Mouse (Mus musculus): ENCODE data around the gene Trpm1. TPM values are rescaled to one million over a fixed set of nuclear protein-coding genes. Genes with fewer than 3 reads are reported as not detected.

The Trpm1 gene
- total RNA-seq, 2 experiments from 2014 or later = 0.10 to 0.77 TPM

DNA sequence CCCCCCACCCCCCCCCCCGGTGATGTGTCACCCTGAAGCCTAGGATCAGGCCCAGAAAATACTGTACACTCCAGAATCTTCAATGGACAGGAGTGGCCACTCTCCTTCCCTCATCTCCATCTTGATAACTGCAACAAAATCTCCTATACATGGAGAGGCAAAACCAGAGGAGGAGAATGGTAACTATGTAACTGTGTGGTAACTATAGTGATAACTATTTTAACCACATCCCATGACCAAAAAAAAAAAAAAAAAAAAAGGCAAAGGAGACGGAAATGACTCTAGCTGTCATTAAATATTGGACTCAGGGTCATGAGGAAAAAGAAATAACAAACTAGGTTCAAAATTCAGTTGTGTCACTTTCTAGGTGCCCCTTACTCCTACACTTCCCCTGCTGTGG is 74.7 kb downstream of the Trpm1 start:
- intact Hi-C loops (cut with DNase I) = no loop called here
- DNase-seq = no peak

DNA sequence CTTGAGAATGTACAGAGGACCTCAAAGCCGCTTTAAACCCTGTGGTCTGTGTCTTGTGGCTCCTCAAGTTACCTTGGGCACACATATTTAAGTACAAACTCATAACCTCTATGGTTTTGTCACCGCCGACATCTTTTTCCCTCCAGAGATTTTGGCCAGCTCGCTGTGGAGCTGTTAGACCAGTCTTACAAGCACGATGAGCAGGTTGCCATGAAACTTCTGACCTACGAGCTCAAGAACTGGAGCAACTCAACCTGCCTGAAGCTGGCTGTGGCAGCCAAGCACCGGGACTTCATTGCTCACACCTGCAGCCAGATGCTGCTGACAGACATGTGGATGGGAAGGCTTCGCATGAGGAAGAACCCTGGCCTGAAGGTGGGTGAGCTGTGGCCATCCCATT is 76.3 kb downstream of the Trpm1 start:
- intact Hi-C loops (cut with DNase I) = no loop called here
- DNase-seq = no peak

DNA sequence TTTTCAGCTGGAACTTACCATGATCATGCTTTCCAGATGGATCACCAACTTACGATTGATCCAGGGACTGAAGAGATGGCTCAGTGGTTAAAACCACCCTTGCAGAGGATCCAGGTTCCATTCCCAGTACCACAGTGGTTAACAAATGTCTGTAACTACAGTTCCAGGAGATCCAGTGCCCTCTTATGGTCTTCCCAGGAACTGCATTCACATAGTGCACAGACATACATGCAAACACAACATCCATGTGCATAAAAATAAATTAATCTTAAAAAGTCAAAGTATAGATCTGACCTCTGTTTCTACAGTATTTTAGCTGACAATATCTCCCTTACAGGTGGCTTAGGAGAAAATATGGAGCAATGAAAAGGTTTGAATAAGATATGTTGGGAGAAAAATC is 77.4 kb downstream of the Trpm1 start:
- intact Hi-C loops (cut with DNase I) = no loop called here

DNA sequence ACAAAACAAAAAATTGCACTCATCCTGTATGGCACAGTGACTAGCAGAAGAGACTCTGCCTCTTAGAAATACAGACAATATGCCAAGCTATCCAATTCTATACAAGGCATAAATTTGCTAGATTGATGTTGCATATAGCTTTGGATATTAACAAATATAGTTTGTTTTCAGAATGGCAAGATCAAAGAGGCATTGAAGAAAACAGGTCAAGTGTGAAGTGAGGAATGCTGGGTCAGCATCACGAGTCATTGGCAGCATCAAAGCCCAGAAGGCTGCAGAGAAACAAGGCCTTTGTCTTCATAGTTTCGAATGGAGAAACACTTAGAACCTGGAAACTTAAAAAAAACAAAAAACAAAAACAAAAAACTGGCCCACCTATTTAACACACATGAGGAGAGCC is 78.4 kb downstream of the Trpm1 start:
- intact Hi-C loops (cut with DNase I) = no loop called here
- no peak for DNase-seq

More for the DNA sequence above, 77.4 kb downstream of the Trpm1 start:
- DNase-seq = no peak

DNA sequence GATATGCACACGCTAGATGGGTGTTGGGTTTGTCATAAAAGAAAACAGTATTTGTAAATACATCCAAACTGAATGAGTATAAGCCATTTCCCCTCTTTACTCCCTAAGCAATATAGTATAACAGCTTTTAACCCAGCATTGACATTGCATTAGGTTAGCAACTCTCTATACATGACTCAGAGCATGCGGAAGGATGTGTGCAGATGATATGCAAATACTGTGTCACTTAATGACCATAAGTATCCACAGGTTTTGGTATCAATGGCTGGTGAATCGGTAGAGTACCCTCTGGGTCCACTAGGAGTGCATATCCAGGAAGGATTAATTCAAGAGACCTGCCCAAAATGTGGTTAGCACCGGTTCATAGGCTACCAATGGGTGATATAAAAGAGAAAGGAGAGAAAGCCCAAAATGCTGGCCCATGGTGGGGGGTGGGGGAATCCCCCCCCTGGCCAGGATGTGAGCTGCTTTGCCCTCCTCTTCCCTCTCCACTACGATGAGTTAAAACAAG is 80.7 kb downstream of the Trpm1 start:
- intact Hi-C loops (cut with DNase I) = no loop called here
- no peak for DNase-seq

DNA sequence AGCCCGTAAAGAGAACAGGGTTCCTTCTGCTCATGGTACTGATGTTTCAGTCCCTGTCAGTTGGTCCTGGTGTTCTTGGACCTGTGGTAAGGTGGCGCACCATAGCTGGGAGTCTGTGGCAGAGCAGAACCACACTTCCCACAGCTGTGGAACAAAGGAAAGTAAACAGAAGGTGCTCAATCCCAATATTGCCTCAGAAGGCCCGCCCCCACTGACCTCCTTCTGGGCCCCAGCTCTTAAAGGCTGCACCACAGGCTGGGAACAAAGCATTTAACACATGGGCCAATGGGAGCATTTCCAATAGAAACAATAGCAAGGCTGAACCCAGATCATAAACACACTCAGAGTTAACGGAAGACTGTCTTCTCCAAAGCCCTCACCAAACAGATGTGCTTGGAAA is 82.9 kb downstream of the Trpm1 start:
- intact Hi-C loops (cut with DNase I) = no loop called here
- no peak for DNase-seq

DNA sequence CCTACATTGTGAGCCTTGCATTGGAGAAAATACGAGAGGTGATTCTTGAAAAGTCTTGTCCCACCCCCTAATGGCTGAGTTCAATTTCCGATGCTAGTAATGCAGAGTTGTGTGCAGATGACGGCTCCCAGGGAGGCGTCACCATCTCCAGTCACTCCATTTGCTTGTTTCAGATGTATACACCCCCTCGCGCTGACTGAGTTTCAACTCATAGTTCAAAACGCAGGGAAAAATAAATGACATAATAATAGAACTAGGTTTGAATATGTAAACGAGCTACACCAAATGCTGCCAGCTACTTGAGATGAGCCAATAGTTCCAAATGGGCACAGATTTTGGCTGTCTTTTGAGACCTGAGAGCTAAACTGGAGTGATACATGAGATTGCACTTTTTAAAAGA is 84.1 kb downstream of the Trpm1 start:
- intact Hi-C loops (cut with DNase I) = no loop called here
- no peak for DNase-seq

DNA sequence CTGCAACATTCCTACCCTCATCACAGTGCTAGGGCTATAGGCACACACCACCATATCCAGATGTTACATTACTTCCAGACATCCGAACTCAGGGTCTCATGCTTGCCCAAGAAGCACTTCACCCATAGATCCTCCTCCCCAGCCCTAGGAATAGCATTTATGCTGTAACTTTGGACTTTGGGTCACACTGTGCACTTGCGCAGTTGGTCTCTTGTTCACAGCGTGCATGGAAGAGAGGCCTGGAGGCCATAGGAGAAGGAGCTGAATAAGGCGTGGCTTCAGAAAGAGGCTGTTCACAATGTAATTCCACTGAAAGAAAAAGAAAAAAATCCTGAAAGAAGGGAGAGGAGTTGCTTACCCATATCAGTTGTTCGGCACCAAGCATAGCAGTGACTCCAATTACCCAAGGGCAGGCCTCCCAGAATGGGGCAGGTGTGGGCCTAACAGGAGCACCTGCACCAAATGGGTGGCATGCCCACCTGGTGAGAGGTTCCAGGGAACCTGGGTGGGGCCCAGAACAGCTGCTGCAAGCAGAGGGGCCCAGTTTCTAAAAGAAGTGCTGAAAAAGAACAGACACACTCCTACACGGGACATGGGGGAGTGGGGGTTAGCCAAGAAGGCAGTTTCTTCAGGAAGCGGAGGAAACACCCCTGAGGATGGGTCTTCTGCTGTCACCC is 84.9 kb downstream of the Trpm1 start:
- intact Hi-C loops (cut with DNase I) = no loop called here
- no peak for DNase-seq

DNA sequence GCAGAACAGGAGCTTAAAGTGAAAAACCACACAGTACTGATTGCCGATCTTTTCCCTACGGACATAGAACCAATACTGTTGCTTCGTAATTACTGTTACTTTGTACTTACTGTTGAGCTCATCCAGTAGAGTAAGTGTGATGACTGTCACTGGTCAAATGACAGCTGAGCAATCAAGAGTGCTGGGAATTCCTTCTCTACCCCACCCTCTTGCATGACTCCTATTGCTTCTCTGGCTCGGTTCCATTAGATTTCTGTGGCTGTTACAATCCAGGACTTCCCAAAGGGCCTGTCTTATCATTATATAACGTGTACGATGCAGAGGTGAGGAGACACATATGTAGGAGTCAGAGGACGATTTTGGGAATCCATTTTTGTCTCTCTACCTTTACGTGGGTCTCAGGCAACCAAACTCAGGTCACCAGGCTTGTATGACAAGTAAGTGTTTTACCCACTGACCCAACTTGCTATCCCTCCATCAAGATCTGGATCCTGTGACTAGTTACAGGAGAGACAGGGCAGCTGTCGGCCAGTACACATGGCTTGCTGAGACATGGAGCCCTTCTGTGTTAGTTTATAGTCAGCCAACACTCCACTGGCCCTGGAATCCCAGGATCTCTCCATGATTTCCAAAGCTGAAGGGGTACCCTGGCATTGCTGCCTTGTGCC is 85.6 kb downstream of the Trpm1 start:
- peak; percentile 9 for DNase-seq
- intact Hi-C loops (cut with DNase I) = no loop called here

DNA sequence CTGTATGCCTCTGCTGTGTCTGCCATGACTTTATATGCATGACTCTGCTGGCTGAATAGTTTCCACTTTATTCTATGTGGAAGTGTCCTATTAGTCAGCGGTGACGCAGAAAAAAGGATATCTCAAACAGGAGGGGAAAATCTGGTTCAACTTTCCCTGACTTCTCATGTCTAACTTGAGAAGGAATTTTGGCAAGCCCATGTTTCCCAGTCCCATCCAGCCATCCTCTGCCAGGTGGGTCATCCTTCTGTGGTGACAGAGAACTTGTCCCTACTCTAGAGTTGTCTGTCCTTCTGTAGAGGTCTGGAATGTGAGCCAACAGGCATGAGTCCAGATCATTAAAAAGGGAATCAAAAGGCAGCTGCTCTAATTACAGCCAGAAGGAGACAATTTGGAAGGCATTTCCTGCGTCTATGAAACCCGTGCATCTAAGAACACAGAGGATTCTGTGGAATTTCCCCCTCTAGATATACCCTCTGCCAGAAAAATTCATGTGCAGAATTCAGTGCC is 86.2 kb downstream of the Trpm1 start:
- DNase-seq = peak; percentile 46
- intact Hi-C loops (cut with DNase I) = no loop called here

DNA sequence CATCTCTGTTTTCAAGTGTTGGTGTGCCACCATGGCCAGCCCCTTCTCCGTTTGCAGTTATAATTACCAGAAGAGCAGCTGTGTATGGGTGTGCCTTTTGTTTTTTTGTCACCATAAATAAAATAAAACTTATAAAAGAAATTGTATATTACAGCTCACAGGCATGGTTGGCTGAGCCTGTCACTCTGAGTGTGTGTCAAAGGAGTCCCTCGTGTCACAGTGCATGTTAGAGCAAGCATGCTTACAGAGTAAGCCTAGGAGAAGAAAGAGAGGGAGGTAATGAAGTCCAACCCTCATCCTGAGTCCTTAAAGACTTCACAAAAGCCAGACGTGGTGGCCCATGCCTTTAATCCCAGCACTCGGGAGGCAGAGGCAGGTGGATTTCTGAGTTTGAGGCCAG is 88.8 kb downstream of the Trpm1 start:
- intact Hi-C loops (cut with DNase I) = no loop called here
- DNase-seq = no peak

DNA sequence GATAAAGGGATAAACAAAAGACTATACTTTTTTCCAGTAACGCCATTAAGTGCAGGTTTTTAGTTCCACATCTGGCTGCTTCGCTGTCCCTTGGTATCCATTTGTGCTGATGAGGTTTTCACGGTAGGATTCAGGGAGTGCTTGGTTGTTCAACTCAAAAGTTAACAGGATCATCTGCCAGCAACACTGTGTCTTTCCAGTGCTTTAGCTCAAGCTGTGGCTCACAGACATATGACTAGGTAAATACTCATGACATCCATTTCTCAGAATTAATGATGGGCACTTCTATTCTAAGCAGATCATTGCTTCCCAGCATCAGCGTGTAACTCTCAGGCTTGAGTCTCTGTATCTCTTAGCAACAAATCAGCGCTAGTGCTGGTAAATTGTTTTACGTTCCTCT is 90.7 kb downstream of the Trpm1 start:
- intact Hi-C loops (cut with DNase I) = no loop called here
- DNase-seq = no peak

DNA sequence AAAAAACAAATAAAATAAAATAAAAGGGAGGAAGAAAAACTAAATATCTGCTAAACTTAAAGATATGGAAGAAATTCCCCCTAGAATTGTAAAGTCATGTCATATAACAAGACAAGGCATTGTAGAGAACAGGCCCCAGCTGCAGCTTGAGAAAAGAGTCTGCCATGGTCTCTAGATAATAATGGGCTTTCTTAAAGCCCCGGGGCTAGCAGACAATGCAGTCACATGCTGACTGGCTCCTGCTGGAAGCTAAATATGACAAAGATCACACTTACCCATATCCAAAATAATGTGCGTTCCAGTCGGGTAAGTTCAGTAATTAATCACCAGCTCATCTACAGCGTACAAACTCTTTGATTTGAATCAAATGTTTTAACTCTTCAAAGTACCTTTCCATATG is 93.1 kb downstream of the Trpm1 start:
- intact Hi-C loops (cut with DNase I) = no loop called here
- DNase-seq = no peak

DNA sequence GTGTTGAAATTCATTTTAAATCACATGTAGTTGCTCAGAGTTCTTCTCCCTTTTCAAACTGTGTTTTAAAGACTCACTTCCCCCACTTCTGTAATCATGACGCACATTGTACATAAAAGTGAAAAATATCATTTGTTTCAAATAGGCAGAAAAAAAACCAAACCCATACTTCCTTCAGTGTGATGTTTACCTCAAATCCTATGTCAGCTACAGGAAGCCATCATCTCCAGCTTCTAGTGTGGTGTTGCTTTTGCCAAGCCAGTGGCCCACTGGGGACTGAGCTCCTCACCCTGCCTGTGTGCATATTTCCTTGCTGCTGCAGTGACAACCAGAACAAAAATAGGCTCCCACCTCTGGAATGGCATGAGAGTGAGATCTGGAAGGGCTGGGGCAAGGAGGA is 94.7 kb downstream of the Trpm1 start:
- intact Hi-C loops (cut with DNase I) = no loop called here
- no peak for DNase-seq

DNA sequence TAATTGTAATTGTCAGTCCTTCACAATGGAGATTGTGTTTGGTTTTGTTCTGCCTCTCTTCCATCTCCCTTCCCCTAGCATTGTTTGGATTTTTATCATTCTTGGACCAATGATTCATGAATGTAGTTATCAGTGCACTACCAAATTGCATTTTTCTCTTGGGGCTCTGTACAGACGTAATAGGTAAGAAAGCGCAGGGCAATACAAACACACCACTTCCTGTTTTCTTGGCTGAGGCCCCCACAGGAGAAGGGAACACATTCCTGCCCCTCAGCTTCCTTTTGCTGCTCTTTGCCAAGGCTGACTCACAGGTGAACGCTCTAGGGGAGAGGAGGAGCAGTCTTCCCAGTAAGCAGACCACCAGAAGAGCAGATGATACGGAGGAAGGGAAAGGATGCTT is 96.1 kb downstream of the Trpm1 start:
- intact Hi-C loops (cut with DNase I) = no loop called here
- no peak for DNase-seq

DNA sequence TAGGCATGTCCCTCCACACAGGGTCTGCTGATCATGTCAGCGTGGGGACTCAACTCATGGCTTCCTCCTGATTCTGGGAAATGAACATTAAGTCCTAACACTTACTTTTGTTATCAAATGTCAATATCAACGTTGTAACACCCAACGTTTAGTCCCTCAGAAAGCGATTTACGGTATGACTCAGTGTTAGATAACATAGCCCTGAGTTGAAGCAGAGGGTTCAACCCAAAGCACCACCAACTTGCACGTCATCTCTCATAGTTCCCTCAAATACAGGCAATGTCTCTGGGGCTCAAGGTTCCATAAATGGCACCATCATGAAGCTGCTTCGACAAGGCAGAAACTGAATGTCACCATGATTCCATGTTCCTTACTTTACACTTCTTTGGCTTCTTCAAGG is 96.8 kb downstream of the Trpm1 start:
- DNase-seq = no peak
- intact Hi-C loops (cut with DNase I) = no loop called here

DNA sequence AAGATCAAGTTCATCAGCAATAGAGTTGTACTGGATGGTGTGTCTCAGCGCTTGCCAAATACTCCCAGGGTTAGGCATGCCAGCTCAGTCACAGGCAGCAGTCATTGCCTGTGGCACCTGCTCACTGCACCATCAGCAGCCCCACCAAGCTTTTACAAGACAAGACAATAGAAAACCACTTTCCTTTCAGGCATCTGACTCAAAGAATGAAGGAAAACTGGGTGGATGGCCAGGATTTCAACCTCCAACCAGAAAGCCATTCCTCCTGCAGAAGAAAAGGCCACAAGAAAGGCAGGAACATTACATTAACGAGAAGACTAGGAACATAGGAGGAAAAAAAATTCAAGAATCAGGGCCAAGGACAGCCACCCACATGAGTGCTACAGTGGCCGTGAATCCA is 100.1 kb downstream of the Trpm1 start:
- no peak for DNase-seq
- intact Hi-C loops (cut with DNase I) = no loop called here

DNA sequence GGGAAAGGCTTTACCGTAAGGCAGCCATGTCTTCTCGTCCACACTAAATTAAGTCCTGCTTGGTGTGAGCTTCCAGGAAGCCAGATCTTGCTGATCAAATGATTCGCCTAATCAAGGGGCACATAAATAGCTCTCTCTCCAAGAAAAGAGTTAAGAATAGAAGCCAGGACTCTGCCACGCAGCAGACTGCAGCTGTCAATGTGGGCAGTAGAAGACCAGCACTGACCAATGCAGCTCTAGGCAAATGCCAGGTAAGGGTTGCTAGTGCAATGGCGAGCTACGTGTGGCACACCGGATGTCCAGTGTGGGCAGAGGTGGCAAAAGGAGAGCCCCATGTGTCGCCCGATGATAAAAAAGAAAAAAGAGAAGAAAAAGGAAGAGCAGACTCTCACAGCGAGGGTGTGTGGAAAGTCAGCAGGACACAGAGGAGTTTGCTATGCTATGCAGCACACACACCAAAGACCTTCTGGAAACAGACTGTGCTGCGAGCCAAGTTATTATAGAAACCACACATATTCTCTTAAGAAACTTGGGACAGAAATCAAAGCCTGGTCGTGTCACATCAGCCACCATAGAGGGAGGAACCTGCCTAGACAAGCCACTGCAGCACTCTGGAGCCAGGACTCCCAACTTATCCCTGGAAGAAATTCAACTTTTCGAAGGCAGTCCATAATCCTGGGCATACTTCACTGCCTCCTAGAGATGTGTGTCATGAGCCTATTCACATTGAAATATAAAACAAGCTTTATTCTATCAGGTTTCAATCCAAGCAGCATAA is 112.1 kb downstream of the Trpm1 start:
- no peak for DNase-seq
- intact Hi-C loops (cut with DNase I) = no loop called here

DNA sequence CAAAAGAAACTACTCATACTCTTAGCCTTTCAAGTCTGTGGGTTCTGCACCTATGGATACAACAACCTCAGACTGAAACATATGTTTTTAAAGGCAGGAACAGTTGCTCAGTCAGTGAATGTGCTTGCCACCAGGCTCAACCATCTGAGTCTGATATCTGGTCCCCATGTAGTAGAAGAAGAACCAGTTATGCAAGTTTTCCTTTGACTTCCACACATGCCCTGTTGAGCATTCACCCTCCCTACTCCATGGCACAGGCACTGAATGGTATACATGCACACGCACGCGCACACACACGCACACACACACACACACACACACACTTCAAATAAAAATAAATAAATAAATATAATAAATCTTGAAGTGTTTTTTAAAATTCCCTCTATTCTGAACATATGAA is 113.0 kb downstream of the Trpm1 start:
- DNase-seq = no peak
- intact Hi-C loops (cut with DNase I) = no loop called here

DNA sequence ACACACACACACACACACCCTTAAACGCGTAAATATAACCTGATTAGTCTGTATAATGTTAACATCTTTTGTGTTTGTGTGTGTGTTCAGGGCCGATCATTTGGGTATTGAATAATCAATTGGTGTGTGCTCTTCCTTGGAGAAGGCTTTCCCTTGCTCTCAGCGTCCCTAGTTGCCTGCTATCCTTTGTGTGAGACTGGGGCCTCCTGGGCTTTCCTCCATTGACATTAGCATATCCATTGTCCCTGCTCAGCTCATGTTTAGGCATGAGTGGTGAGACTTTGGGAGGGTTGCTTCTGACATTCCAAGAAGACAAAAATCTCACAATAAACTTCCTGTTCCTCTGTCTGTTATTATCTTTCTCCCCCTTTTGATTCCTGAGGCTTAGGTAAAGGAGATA is 118.3 kb downstream of the Trpm1 start:
- intact Hi-C loops (cut with DNase I) = no loop called here
- no peak for DNase-seq

DNA sequence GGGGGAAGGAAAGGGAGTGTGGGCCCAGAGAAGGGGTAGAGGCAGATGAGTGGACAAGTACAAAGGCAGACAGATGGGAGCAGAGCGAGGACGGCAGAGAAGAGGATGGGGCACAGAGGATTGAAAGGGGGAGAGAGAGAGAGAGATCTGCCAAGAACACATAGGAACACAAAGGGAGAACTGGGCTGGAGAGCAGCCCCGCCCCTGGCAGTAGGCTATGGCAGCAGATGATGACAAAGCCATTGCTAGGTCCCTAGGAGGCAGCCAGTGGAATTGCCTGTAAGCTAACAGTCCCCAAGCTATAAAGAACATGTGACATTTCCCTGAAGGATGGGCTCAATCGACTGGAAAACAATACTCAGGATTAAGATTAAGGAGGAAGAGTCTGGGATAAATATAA is 121.9 kb downstream of the Trpm1 start:
- intact Hi-C loops (cut with DNase I) = no loop called here
- peak; percentile 26 for DNase-seq

DNA sequence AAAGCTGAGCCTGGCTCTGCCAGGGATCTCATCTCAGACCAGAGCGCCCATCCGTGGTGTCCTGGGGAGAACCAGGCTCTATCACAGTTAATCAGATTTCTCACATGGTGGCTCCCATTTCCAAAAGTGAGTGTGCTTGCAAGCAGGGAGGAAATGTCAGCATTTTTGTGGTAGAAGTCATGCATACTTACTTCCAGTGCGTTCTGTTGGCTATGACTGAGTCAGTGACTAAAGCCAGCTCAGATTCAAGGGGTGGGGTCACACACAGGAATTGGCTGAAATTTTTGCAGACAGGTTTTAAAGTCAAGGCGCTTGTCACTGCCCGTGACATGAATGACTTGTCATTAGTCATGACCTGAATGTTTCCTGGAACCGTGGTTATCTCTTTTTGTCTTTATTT is 123.3 kb downstream of the Trpm1 start:
- no peak for DNase-seq
- intact Hi-C loops (cut with DNase I) = no loop called here
